Mouse (Mus musculus) gastrocnemius, postnatal 14 days (tissue): ENCODE measurements around the gene Adgrf2. TPM values are rescaled to one million over a fixed set of nuclear protein-coding genes. Genes with fewer than 3 reads are reported as not detected.

Experiments used
- DNase-seq: peaks from one replicate; pipeline ENCODE4 v3.0.0; 2021; ENCODE audit warnings: mixed read lengths
- intact Hi-C: fragments of 180-260 bp; cut with DNase I; formaldehyde crosslinking; loops from one replicate; pipeline ENCODE4 v1.15.1; 2025; ENCODE audit warnings: low total_unique reads
- long read RNA-seq, 2 experiments: library from polyadenylated mRNA; stranded (forward); transcript quantifications; one replicate each; pipeline ENCODE4 v2.0.0; 2021
- total RNA-seq, 2 experiments: library from RNA; stranded (reverse); gene quantifications; 2 replicates each; pipeline ENCODE4 v1.2.3; 2021

The Adgrf2 gene
- total RNA-seq, result under 1 TPM; 0.08 to 0.31 TPM
- long read RNA-seq, experiment 1, result 0 reads
- long read RNA-seq, experiment 2, result 0 reads

DNA sequence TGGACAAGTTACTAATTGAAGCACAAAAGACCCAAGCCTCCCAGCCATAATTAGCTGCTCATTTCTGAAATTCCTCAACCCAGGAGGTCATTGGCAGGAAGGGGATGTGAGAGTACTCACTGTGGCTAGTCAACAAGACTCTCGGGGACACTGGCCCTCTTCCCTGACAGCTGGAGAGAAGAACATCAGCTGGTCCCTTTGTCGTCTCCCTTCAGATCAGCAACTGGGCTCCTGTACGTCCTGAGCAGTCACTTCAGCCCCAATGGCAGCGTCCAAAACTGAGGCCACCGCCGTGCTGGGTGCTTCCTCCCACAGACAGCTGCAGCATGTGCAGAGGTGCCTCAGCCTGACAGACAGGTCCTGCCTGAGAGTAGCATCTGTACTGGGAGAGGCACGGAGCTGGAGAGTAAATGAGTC is at the start of gene Adgrf2:
Gene Adgrf2 (minus strand): TSS at position 379 of the 417 bp plus-strand sequence.
- peak; percentile 32 for DNase-seq
- intact Hi-C loops, result no loop called here

DNA sequence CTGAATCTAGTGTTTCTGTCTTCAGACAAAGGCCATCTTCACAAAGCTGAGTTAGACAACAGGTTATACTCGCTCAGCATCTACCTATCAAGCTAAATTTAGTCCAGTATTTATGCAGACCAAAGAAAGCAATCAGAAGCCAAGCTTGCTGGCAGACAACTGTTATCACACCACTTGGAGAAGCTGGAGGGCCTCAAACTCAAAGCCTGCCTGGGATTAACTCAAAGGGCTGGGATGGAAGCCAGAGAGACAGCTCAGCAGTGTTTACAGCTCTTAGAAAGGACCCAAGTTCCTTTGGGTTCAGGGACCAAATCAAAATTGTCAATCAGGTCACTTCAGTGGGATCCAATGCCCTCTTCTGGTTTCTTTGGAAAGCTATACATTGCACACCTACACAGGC is 48.8 kb upstream of the Adgrf2 start:
- peak; percentile 32 for DNase-seq
- intact Hi-C loops, result no loop called here

DNA sequence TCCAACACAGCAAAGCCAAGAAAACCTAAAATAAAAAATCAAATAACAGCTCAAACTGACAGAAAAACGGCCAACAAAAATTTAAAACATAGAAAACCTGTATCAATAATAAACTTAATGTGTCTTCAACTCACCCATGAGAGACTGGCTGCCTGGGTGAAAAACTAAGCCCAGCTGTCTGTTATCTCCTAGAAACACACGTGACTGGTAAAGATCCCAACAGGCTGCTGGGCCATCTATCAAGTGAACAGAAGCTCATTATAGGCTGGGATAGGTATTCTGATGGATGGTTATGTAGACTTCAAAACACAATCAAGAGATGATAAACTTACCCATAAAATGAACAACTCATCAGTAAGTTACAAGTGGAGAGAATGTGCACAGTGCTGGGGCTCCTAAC is 47.7 kb upstream of the Adgrf2 start:
- intact Hi-C loops, result no loop called here
- no peak for DNase-seq

DNA sequence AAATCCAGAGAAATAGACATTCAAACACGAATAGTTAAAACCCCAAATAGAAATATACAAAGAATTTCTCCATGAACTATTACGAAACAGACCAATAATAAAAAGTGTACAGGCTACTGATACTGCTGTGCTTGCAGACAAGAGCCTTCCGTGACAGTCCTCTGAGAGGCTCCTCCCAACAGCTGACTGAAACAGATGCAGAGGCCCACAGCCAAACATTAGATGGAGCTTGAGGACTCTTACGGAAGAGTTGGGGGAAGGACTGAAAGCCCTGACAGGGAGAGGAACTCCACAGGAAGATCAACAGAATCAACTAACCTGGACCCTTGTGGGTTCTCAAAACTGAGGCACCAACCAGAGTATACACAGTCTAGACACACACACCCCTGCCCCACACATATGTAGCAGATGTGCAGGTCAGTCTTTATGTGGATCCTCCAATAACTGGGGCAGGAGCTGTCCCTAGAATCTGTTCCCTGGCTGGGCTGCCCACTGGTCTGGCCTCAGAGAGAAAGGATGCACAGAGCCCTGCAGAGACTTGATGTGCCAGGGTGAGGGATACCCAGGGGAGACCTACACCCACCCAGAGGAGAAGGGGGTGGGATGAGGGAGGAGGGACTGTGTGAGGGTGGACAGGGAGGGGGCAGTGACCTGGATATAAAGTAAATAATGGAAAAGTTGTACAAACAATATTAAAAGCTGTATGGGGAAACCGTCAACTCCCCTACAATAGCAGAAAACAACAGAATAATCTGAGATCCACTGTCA is 46.9 kb upstream of the Adgrf2 start:
- peak; percentile 33 for DNase-seq

DNA sequence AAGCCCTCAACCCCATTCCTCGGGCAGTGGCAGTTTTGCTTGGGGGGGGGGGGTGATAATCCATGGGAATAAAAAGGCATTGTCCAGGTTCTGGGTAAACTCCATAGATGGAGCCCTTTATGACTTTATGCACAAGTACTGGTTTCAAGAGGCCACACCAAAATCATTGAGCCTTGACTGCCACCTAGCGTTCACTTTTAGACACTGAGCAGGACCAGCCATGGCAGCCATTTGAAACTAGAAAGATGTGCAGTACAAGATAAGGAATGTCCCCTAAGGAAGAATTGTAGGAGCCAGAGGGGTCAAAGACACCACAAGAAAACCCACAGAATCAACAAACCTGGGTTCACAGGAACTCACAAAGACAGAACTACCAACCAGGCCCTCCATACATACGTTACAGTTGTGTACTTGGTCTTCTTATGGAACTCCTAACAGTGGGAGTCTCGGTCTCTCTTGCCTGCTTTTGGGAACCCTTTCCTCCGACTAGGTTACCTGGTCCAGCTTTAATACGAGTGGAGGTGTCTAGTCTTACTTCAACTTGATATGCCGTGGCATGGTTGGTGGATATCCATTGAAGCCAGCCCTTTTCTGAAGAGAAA is 40.3 kb upstream of the Adgrf2 start:
- intact Hi-C loops, result no loop called here
- peak; percentile 48 for DNase-seq

More for the DNA sequence above, 46.9 kb upstream of the Adgrf2 start:
- intact Hi-C loops, result no loop called here

DNA sequence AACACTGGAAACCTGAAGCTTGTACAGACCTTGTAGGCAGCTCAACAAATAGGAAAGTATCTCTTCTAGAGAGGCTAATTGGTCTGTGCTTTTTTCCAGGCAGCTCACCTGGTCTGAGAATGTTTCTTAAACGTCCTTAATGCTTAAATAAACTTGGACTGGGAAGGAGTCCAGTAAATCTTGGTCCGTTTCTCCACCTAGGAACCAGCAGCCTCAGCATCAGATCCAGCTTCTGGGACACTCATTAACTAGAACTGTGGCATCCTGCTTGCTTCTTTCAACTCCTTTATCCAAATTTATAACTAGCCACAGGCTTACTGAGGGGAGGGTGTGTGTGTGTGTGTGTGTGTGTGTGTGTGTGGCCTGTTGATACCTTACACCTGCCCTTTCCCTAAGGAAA is 11.8 kb upstream of the Adgrf2 start:
- intact Hi-C loops, result no loop called here
- no peak for DNase-seq

DNA sequence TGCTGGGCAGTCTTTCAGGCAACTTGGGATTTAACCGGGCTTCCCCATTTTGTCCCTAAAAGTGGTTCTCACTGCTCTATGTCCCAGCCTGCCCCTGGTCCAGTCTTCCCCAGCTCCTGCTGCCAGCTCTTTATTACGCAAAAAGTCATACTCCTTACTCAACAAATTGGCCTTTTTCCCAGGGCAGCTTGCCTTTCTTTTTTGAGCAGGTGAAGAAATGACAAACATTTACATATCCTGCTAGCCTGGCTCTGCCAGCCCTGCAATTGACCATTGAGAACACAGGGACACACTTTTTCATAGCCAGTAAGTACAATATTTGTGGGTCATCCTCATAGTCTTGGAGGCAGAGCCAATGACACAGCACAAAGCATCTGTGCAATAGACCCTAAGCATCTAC is 10.2 kb upstream of the Adgrf2 start:
- DNase-seq, result no peak
- intact Hi-C loops, result no loop called here

DNA sequence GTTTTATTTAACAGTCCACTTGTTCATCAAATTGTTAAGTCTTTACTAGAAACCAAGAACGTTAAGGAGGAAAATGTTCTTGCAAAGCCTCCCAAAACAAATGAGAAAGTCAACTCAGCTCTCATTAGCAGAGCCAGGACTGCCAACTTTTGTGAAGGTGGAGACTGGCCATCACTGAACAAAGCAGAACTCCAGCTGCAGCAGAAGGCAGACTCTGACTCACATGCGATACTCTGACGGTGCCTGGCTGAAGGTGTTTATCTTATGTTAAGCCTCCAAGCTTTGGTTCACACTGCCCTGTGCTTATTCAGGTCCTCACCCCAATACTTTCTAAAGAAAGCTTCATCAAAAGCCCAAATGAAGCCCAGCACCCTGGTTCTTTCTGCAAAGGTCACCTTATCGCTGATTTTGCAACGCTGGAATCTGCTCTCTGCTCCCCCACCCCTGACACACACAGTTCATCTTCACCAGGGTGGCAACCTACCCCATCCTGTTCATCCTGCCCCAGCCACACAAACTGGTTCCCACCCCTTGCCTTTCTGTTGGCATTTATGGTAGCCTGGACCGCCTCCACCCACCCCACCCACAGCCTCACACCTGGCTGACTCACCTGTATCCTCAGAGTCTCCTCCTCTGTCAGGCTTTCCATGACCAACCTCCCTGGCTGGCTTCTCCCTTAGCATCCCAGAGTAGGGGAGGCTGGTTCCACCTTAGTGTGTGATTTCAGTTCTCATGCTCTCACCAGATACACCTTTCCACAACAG is 3.9 kb upstream of the Adgrf2 start:
- intact Hi-C loops, result no loop called here

DNA sequence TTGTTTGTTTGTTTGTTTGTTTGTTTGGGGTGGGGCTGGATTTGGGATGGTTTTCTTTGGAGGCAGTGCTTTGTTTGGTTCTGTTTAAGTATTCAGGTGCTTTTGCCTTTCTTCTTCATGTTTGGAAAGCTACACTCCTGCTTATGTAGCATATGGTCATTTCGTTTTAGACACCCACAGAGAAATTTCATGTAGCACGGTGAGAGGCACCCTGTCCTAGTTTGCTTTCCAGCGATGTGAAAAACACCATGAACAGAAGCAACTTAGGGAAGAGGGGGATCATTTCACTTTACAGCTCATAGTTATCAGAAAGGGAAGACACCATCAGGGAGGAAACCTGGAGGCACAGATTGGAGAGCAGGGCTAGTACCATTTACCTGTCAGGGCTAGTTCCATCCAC is 844 bp upstream of the Adgrf2 start:
- DNase-seq, result no peak
- intact Hi-C loops, result no loop called here

More for the DNA sequence above, 3.9 kb upstream of the Adgrf2 start:
- no peak for DNase-seq

DNA sequence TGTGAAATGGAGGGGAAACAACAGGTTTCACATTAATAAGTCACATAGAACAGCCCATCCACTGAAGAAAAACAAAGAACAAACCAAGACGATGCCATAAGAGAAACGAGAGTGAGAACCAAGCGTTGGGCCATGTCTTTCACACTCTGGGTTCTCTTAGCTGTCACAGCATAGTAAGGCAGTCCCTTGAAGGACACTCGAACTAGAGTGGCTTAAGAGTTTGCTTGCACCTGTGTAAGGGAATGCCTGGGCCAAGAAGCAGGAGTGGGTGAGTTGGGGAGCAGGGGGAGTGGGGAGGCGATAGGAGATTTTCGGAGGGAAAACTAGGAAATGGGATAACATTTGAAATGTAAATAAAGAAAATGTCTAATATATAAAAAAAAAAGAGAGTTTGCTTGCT is 3.2 kb downstream of the Adgrf2 start:
- no peak for DNase-seq
- intact Hi-C loops, result no loop called here

DNA sequence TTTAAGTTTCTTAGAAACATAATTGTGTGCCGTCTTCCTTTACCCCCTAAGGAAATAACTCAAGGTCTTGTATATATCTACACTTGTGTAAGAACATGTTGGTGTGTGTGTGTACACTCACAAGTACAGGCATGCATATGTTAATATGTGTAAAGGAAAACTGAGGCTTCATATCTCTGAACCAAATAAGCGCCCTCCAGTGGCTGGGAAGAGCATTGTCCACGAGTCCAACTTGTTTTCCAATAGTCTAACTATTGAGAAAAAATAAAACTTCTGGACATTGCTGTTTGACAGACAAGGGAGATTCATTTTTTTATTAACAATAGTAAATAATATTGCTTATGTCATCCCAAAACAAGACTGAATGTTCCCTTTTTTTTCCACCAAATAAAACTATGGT is 24.8 kb downstream of the Adgrf2 start:
- intact Hi-C loops, result no loop called here
- DNase-seq, result no peak

DNA sequence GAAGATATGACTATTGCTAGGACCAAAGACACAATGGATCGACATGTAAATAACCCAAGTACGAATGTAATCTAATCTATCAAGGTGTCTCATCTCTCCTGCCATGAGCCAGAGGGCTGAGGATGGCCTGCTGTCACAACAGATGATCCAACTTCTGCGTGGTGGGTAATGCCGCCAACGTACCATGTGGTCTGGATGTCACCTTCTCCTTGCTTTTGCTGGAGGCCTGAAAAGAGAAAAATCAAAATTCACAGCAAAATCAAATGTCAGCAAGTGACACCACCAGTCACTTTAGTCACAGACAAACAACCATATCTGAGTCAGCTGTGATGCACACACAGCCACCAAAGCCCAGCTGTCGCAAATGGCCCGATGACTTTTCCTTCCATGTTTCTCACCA is 27.0 kb downstream of the Adgrf2 start:
- intact Hi-C loops, result no loop called here

DNA sequence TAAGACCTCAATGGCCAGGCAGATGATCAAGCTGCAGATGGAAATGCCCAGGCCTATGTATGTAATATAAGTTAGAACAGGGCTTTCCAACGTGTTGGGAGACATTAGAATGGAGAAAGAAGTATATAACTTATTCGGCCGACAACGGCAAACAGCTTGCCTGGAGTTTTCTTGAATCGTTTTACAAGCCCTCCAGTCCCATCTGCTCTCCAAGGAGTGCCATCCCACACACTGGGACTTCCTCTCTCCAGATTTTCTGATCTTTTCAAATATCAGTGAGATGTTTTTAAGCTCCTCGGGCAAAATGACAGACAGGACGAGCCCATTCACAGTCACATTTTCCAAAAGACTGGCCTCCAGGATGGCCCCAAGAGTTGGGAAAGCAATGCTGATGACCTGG is 31.3 kb downstream of the Adgrf2 start:
- DNase-seq, result no peak
- intact Hi-C loops, result no loop called here

More for the DNA sequence above, 27.0 kb downstream of the Adgrf2 start:
- DNase-seq, result no peak

DNA sequence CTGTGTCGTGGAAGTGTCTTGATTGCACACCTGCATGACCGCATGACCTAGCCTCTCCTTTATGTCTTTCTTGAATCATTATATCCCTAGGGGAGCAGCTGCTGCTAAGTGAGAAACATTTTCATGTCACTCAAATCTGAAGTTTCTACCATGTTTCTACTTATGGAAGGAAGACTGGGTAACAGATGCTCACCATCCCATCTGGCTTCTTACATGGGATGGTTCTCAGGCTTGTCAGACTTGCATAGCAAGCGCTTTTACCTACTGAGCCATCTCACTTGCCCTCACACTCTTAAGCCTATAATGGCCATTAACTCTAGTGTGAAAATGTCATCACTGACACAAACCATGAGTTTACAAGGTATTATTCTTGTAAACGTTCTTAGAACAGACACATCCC is 36.4 kb downstream of the Adgrf2 start:
- no peak for DNase-seq
- intact Hi-C loops, result no loop called here

DNA sequence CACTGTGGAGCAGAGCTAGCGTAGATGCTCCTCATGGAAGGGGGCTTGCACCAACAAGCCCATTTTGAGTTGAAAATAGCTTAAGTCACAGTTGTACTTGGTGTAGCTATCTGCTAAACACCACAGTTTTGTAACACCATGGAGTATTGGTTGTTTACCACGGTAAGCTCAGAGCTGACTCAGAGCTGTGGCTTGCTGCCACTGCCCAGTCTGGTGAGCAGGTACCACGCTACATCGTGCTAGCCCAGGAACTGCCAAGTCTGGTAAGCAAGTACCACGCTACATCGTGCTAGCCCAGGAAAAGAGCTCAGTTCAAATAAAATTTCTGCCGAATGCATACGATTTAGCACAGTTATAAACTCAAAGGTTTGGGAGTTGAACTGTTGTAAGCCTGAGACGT is 39.8 kb downstream of the Adgrf2 start:
- no peak for DNase-seq
- intact Hi-C loops, result no loop called here

DNA sequence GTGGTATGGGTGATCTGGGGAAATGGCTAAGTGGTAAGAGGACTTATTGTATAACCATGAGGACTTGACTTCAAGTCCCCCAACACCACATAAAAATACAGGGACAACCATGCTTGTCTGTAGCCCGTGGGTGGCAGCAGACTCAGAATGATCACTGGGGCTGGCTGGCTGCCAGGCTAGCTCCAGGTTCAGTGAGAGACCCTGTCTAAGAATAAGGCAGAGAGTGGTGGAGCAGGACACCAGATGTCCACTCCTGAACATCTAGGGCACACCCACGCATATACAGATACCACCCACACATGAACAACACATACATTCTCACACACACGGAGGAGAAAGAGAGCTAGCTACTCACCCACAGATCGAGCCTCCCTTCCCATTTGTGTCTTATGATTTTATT is 47.2 kb downstream of the Adgrf2 start:
- intact Hi-C loops, result no loop called here
- no peak for DNase-seq

DNA sequence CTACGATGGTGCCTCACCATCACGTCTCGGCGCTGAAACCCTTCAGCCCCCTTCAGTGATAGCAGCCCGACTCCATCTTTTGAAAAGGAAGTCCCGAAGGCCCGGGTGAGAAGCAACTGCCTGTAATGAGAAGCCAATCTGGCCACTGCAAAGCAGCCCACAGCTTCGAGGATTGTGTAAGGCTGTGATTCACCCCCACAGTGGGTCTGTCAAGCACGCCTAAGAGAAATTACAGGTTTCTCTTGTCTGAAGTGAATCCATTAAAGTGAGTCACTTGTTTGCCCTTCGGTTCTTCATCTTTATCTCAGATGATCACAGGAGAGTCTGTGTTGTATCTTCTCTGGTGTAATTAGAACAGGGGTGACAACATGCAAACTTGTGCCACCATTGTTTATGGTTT is 49.8 kb downstream of the Adgrf2 start, which contains the start of gene Adgrf4:
Gene Adgrf4 (minus strand): TSS at position 149 of the 400 bp plus-strand sequence.
- DNase-seq, result no peak
- intact Hi-C loops, result no loop called here

DNA sequence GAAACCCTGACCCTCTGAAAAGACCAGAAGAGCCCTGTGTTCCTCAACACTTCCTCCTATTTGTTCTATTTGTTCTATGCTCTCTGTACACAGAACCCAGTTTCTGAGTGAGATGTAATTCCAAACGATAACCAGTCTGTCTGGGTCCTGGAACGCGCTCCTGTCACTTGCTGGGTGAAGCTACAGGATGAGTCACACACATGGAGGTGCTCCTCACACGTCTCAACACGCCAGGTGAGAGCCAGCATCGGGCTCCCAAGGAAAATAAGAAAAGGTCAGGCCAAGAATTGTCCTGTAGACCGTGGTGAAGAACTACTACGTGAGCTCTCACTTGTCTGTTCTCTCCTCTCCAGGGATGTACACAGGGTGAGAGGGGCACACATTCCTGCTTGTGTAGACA is 51.4 kb downstream of the Adgrf2 start:
- intact Hi-C loops, result no loop called here

More for the DNA sequence above, 51.4 kb downstream of the Adgrf2 start:
- DNase-seq, result no peak
